Mouse (Mus musculus) heart, adult 2 months (tissue): ENCODE results near the gene Prkcq.

Experiments
- CTCF ChIP-seq: fragments of 200-600 bp; IDR thresholded peaks from 2 replicates; pipeline ENCODE4 v1.8.1; 2022; ENCODE audit warnings: antibody characterized with exemption, mild to moderate bottlenecking, moderate library complexity
- EP300 ChIP-seq: fragments of 200-500 bp; IDR thresholded peaks from 2 replicates; pipeline ENCODE4 v1.6.1; 2011; ENCODE audit warnings: low read depth, low read length, control low read depth; ENCODE audit not compliant: insufficient read depth
- POLR2A ChIP-seq: fragments of 200-500 bp; IDR thresholded peaks from 2 replicates; pipeline ENCODE4 v1.6.1; 2011; ENCODE audit warnings: mild to moderate bottlenecking, low read depth, low read length, control low read depth; ENCODE audit not compliant: insufficient read depth

- TF ChIP-seq POLR2A (no peak), CTCF (no peak), EP300 (no peak)
These were observed 122.8 kb downstream of the Prkcq start for GRCm38 (mm10) chr2:11294643-11295191.
